Mouse (Mus musculus) heart, embryonic 16.5 days (tissue): Measurements from ENCODE around the gene Atxn7l3. TPM values are rescaled to one million over a fixed set of nuclear protein-coding genes. Genes with fewer than 3 reads are reported as not detected.

Source experiments
- ATAC-seq: fragments of 200-750 bp; cut with Nextera tagmentation; replicated peaks from 2 replicates; pipeline ENCODE4 v1.8.0; 2017; ENCODE audit warnings: moderate number of reproducible peaks; ENCODE audit not compliant: insufficient read depth, low FRiP score; ENCODE audit errors: extremely low read depth
- H3K27ac ChIP-seq: fragments of 300-500 bp; sonication (generic); 2 replicates; pipeline ENCODE4 v1.5.1; 2014; ENCODE audit warnings: mild to moderate bottlenecking, low read length, control low read depth, moderate library complexity
- H3K27me3 ChIP-seq: fragments of 300-500 bp; sonication (generic); 2 replicates; pipeline ENCODE4 v1.6.1; 2014; ENCODE audit warnings: low read length, mixed read lengths; ENCODE audit not compliant: control insufficient read depth, insufficient read depth
- H3K36me3 ChIP-seq: fragments of 300-500 bp; sonication (generic); 2 replicates; pipeline ENCODE4 v1.6.1; 2014; ENCODE audit not compliant: control insufficient read depth, insufficient read depth
- H3K4me1 ChIP-seq: fragments of 300-500 bp; sonication (generic); 2 replicates; pipeline ENCODE4 v1.6.1; 2014; ENCODE audit warnings: low read length, mixed read lengths; ENCODE audit not compliant: control insufficient read depth, insufficient read depth
- H3K4me2 ChIP-seq: fragments of 300-500 bp; sonication (generic); 2 replicates; pipeline ENCODE4 v1.6.1; 2014; ENCODE audit warnings: low read depth, mild to moderate bottlenecking, control low read depth, low read length
- H3K4me3 ChIP-seq: fragments of 300-500 bp; sonication (generic); 2 replicates; pipeline ENCODE4 v1.5.1; 2014; ENCODE audit warnings: mild to moderate bottlenecking, control low read depth, low read length
- H3K9ac ChIP-seq: fragments of 300-500 bp; sonication (generic); 2 replicates; pipeline ENCODE4 v1.6.1; 2014; ENCODE audit warnings: low read length, control low read depth
- H3K9me3 ChIP-seq: fragments of 300-500 bp; sonication (generic); replicated peaks from 2 replicates; pipeline ENCODE4 v1.6.1; 2016; ENCODE audit warnings: low read length; ENCODE audit not compliant: control insufficient read depth
- WGBS: fragments of 180-500 bp; shearing (Covaris S2); extraction: QIAGEN DNeasy Blood & Tissue Kit; methylation state at CpG from one replicate; pipeline ENCODE4 v1.1.7; 2014; 5-methylcytosine and 5-hydroxymethylcytosine counted together
- polyA plus RNA-seq: library from polyadenylated mRNA; unstranded; fragments of >200 nt; fragmentation: Nextera tagmentation; extraction: Ambion mirVana; gene quantifications from 2 replicates; pipeline ENCODE4 v1.2.1, GENCODE M21; 2015

The Atxn7l3 gene
- polyA plus RNA-seq, 1 experiment from 2014 or later, result 7.1 TPM

- Histone ChIP-seq H3K9ac (no peak overlapping the region), H3K9me3 (no peaks in the 10 kb centered on the region), H3K4me2 (no peak overlapping the region), H3K27ac (no peak overlapping the region), H3K4me3 (no peak overlapping the region), H3K27me3 (no peaks in the 10 kb centered on the region), H3K36me3 (peaks cover 46% of the 10 kb centered on the region), H3K4me1 (peaks cover 22% of the 10 kb centered on the region)
- no peak for ATAC-seq
- 80% methylated on average over 11 of the region's 11 CpGs for WGBS
These were observed 5.3 kb downstream of the Atxn7l3 start for GRCm38 (mm10) chr11:102291051-102291535.

GRCm38 (mm10) chr11:102290141-102290540 lies 6.3 kb downstream of the Atxn7l3 start:
- WGBS, result 86% methylated on average over 4 of the region's 4 CpGs
- ATAC-seq, result no peak

GRCm38 (mm10) chr11:102289511-102290100 lies 6.8 kb downstream of the Atxn7l3 start:
- Histone ChIP-seq H3K9me3 (no peaks in the 10 kb centered on the region), H3K4me1 (peaks cover 20% of the 10 kb centered on the region), H3K9ac (no peak overlapping the region), H3K4me3 (no peak overlapping the region), H3K27me3 (no peaks in the 10 kb centered on the region), H3K36me3 (peaks cover 46% of the 10 kb centered on the region), H3K27ac (no peak overlapping the region), H3K4me2 (no peak overlapping the region)
- 55% methylated on average over 6 of the region's 6 CpGs for WGBS
- no peak for ATAC-seq

More at GRCm38 (mm10) chr11:102290141-102290540, 6.3 kb downstream of the Atxn7l3 start:
- Histone ChIP-seq H3K4me3 (no peak overlapping the region), H3K9ac (no peak overlapping the region), H3K36me3 (peaks cover 46% of the 10 kb centered on the region), H3K27me3 (no peaks in the 10 kb centered on the region), H3K9me3 (no peaks in the 10 kb centered on the region), H3K27ac (no peak overlapping the region), H3K4me1 (peaks cover 26% of the 10 kb centered on the region), H3K4me2 (no peak overlapping the region)

- no peak overlapping the region for H3K9ac ChIP-seq
- no peaks in the 10 kb centered on the region for H3K9me3 ChIP-seq
- no peak overlapping the region for H3K4me3 ChIP-seq
- WGBS, result 70% methylated on average over 2 of the region's 2 CpGs
- peaks cover 46% of the 10 kb centered on the region for H3K36me3 ChIP-seq
- H3K4me1 ChIP-seq, result peaks cover 16% of the 10 kb centered on the region
- no peak for ATAC-seq
- no peaks in the 10 kb centered on the region for H3K27me3 ChIP-seq
- no peak overlapping the region for H3K4me2 ChIP-seq
- no peak overlapping the region for H3K27ac ChIP-seq
These were observed 7.5 kb downstream of the Atxn7l3 start for GRCm38 (mm10) chr11:102288913-102289312.

GRCm38 (mm10) chr11:102288027-102288804 lies 8.2 kb downstream of the Atxn7l3 start:
- WGBS, result 78% methylated on average over 8 of the region's 8 CpGs
- ATAC-seq, result no peak
- no peaks in the 10 kb centered on the region for H3K9me3 ChIP-seq
- H3K4me3 ChIP-seq, result no peak overlapping the region
- peaks cover 40% of the 10 kb centered on the region for H3K36me3 ChIP-seq
- H3K27ac ChIP-seq, result no peak overlapping the region
- H3K4me1 ChIP-seq, result peaks cover 16% of the 10 kb centered on the region
- no peak overlapping the region for H3K4me2 ChIP-seq
- H3K9ac ChIP-seq, result no peak overlapping the region
- H3K27me3 ChIP-seq, result no peaks in the 10 kb centered on the region

- ATAC-seq, result no peak
These were observed 8.9 kb downstream of the Atxn7l3 start for GRCm38 (mm10) chr11:102287485-102287884.

GRCm38 (mm10) chr11:102285095-102285834 lies 11.2 kb downstream of the Atxn7l3 start:
- H3K4me2 ChIP-seq, result peak overlapping the region; percentile 84
- H3K9ac ChIP-seq, result peak overlapping the region; percentile 93
- peaks cover 16% of the 10 kb centered on the region for H3K4me1 ChIP-seq
- no peaks in the 10 kb centered on the region for H3K27me3 ChIP-seq
- H3K9me3 ChIP-seq, result no peaks in the 10 kb centered on the region
- 3% methylated on average over 31 of the region's 31 CpGs for WGBS
- peak; percentile 45 for ATAC-seq
- H3K36me3 ChIP-seq, result peaks cover 13% of the 10 kb centered on the region
- H3K27ac ChIP-seq, result peak overlapping the region; percentile 85
- H3K4me3 ChIP-seq, result peak overlapping the region; percentile 72

More at GRCm38 (mm10) chr11:102287485-102287884, 8.9 kb downstream of the Atxn7l3 start:
- no peaks in the 10 kb centered on the region for H3K9me3 ChIP-seq
- no peak overlapping the region for H3K9ac ChIP-seq
- H3K4me1 ChIP-seq, result peaks cover 16% of the 10 kb centered on the region
- no peak overlapping the region for H3K4me2 ChIP-seq
- no peak overlapping the region for H3K27ac ChIP-seq
- 86% methylated on average over 8 of the region's 8 CpGs for WGBS
- H3K4me3 ChIP-seq, result no peak overlapping the region
- no peaks in the 10 kb centered on the region for H3K27me3 ChIP-seq
- peaks cover 33% of the 10 kb centered on the region for H3K36me3 ChIP-seq

- Histone ChIP-seq H3K9me3 (no peaks in the 10 kb centered on the region), H3K27me3 (no peaks in the 10 kb centered on the region), H3K36me3 (peaks cover 13% of the 10 kb centered on the region), H3K27ac (peak within 1 kb of the TSS; percentile 85), H3K4me1 (peaks cover 16% of the 10 kb centered on the region), H3K4me2 (peak within 1 kb of the TSS; percentile 84), H3K9ac (peak within 1 kb of the TSS; percentile 93), H3K4me3 (peak within 1 kb of the TSS; percentile 72)
- peak; percentile 94 for ATAC-seq
- under 1% methylated on average over 32 of the region's 32 CpGs for WGBS
These were observed 11.8 kb downstream of the Atxn7l3 start, which contains the start of gene Tmub2 for GRCm38 (mm10) chr11:102284501-102285094. Gene Tmub2 (plus strand): TSS chr11:102284931.
